Mouse (Mus musculus): ENCODE results near the gene Rps6kl1.
"Not testable (repeated sequence)": the region's sequence is repeated elsewhere in the genome, so short reads cannot be mapped to it uniquely, and the experiment has no call there.

Rps6kl1 gene

DNA sequence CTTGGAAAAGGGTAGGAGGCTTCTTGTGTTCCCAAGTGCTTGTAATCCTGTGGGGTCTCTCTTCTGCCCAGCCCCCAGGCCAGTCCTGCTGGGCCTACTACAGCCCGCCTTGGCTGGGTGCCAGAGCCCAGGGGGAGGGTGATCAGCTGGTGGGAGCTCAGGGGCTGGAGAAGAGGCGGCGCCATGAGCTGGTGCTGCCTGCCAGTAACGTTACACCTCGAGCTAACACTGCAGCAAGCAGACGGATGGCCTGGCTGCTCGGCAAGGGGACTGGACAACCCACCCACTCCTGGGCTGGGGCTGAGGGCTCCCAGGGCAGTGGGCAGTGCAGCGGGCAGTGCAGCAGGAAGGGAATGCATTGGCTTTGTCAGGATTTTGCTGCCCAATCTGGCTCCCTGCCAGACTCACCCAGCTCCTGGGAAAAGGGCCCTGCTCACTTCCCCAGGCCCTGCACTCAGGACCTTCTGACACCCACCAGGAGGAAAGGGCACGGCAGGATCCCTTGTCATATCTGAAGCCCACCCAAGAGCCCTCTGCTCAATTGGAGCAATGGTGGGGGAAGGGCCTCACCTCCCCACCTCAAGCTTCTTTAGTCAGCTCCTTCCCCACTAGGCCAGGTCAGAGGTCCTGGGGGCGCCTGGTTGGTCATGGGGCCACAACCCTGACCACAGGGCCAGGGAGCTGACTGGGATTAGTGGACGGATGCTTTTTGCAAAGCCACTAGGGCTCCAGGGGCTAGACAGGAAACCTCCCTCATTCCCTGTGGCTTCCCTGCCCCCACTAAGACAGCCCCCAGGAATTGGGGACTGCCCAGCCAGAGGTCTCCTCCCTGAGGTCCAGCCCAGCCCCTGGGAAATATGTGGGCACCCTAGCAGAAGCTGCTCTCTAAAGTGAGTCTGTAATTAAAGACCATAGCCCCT, 25.1 kb upstream of the Rps6kl1 start:
- DNase-seq (ENCODE audit: low read depth, low spot score) = no peak

DNA sequence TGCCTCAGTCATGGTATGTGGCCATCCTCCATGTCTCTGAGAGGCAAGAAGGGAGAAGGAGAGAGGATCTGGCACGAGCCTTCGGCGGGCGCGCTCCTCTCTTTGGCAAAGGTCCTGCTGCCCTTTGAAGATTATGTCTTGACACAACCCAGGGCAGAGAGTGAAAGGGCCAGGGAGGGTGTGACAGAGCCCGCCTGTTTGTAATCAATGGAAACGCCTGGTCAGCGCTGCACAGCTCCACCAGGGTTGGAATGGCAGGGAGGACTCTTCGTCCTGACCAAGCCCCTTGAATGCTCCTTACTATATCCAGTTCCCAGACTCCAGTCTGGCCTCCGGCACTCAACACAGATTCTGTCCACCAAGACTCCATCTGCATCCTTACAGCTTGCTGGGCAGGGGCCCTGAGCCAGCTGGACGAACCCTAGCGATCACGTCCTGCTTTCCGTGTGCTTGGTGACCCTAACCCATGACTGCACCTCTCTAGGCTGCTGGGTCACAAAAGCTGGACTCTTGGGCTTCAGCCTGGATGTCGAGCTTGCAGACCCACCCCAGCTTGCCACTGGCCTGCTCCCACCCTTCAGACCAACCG, 24.1 kb upstream of the Rps6kl1 start:
- DNase-seq (ENCODE audit: low read depth, low spot score) = no peak

- no peak for DNase-seq (ENCODE audit: low read depth, low spot score)
Measured at GRCm38 (mm10) chr12:85174016-85174415, 23.0 kb upstream of the Rps6kl1 start.

GRCm38 (mm10) chr12:85170948-85171307, 19.9 kb upstream of the Rps6kl1 start:
- DNase-seq (ENCODE audit: low read depth, low spot score) = no peak

DNA sequence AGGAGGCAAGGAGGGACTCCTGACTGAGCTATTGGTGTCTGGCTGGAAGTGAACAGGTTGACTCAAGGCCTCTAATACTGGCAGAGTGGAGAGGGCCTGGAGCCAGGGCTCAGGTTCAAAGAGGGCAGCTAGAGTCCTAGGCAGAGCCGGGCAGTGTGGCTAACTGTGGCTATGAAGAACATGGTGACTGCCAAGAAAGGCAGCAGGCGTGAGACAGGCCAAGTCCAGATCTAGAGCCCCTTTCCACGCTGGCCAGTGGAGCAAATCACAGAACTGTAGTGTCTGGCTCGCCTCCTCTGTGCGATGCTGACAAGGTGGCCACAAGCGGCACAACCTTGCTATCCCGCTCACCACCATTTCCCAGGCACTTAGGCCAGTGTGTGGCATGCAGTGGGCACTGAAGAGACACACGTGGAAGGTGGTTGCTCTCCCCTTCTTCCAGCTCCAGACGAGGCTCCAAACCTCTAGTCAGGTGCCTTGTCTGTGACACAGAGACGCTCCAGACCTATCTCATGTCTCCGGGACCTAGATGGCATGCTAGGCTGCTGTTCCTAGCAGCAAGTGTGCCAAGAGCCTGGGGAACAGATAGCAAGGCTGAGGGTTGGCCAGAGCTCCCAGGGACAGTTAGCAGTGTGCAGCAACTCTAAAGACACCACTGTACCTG, 19.4 kb upstream of the Rps6kl1 start:
- no peak for DNase-seq (ENCODE audit: low read depth, low spot score)

- no peak for DNase-seq (ENCODE audit: low read depth, low spot score)
Measured at GRCm38 (mm10) chr12:85169877-85170276, 18.8 kb upstream of the Rps6kl1 start.

DNA sequence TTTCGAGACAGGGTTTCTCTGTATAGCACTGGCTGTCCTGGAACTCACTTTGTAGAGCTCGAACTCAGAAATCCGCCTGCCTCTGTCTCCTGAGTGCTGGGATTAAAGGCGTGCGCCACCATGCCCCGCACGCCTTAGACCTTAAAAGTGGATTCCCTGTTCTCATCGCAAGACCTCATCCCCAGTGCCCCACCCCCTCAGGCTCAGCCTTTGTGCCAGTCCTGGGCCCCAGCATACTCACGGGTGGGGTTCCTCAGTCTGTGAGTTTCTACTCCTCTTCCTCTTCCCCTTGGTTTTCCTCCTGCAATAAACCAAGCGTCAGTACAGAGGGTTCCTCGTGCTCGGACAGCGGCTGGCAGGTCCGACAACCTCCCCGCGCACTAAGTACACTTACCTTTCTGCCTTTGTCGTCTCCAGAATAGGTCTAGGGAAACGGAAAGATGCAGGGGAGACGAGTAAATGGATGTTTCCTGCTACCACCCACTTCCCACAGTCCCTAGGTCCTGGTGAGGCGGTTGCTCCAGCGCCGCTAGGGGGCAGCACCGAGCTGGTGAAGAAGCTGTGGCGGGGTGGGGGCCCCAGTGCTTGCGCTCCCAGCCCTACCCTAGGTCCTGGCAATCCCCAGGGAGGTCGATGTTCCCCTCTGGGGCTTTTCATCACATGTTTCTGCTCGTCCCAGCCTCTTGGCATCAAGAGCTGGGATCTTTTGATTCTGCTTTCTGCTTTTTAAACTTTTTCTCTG, 18.2 kb upstream of the Rps6kl1 start:
- no peak for DNase-seq (ENCODE audit: low read depth, low spot score)

GRCm38 (mm10) chr12:85166631-85167030, 15.6 kb upstream of the Rps6kl1 start:
- no peak for DNase-seq (ENCODE audit: low read depth, low spot score)

- no peak for DNase-seq (ENCODE audit: low read depth, low spot score)
Measured at GRCm38 (mm10) chr12:85164996-85165395, 13.9 kb upstream of the Rps6kl1 start.

- DNase-seq (ENCODE audit: low read depth, low spot score) = no peak
Measured at GRCm38 (mm10) chr12:85159592-85159991, 8.5 kb upstream of the Rps6kl1 start.

- DNase-seq (ENCODE audit: low read depth, low spot score) = no peak
Measured at GRCm38 (mm10) chr12:85158801-85159200, 7.7 kb upstream of the Rps6kl1 start.

DNA sequence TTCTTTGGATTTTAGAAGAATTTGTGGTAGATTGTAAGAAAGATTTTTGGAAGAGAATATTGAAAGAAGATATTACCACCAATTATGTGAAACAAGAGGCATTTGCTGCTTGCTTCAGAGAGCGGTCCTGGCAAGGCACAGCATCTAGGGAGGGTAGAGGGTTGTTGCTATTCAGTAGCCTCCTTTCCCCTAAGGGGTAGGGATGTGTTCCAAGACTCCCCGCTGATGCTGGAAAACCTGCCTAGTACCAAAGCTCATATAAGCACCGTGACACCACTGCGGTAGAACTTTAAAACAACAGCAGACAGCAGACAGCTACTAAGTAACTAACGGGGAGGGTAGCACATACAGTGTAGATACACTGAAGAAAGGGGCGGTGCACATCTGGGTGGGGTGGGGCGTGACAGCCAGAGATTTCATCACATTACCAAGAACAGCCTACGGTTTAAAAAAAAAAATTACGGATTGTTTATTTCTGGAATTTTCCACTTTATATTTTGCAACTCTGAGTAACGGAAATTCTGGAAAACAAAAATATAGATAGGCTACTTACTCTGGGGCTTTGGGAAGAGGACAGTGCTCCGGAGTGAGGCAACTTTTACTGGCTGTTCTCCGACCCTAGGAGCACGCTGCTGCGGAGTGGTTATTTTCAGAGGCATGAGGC, 6.9 kb upstream of the Rps6kl1 start:
- DNase-seq (ENCODE audit: low read depth, low spot score) = no peak

DNA sequence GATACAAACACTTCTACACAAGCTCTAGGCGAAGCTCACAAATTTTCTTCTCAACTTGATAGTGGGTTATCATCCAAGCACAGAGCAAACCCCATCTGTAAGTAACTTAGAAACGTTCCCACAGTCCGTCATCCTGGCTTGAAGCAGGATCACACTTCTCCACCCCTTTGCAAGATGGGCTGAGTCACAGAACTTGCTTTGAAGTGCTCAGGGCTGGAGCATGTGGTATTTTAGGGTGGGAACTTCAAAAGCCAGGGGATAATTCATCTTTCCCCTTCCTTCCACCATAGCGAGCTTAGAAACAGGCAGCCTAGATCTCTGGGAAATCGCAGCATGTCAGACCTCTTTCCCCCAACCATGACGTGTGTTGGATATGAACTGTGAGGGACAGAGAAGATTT, 5.3 kb upstream of the Rps6kl1 start:
- DNase-seq (ENCODE audit: low read depth, low spot score) = no peak

- no peak for DNase-seq (ENCODE audit: low read depth, low spot score)
Measured at GRCm38 (mm10) chr12:85153011-85153410, 1.9 kb upstream of the Rps6kl1 start.

- DNase-seq (ENCODE audit: low read depth, low spot score) = no peak
Measured at GRCm38 (mm10) chr12:85150321-85151001, 603 bp downstream of the Rps6kl1 start.

GRCm38 (mm10) chr12:85146881-85147280, 4.2 kb downstream of the Rps6kl1 start:
- DNase-seq (ENCODE audit: low read depth, low spot score) = no peak

- no peak for DNase-seq (ENCODE audit: low read depth, low spot score)
Measured at GRCm38 (mm10) chr12:85146355-85146754, 4.7 kb downstream of the Rps6kl1 start.

GRCm38 (mm10) chr12:85145630-85146029, 5.4 kb downstream of the Rps6kl1 start:
- DNase-seq (ENCODE audit: low read depth, low spot score) = no peak

- no peak for DNase-seq (ENCODE audit: low read depth, low spot score)
Measured at GRCm38 (mm10) chr12:85144821-85145220, 6.2 kb downstream of the Rps6kl1 start.

DNA sequence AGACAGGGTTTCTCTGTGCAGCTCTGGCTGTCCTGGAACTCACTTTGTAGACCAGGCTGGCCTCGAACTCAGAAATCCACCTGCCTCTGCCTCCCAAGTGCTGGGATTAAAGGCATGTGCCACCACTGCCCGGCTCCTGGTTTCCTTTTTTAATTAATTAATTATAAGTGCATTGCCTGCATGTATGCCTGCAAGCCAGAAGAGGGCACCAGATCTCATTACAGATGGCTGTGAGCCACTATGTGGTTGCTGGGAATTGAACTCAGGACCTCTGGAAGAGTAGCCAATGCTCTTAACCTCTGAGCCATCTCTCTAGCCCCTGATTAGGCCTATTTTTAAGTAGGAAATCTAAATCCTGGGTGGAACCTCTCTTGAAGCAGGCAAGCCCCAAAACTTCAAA, 6.8 kb downstream of the Rps6kl1 start:
- DNase-seq (ENCODE audit: low read depth, low spot score) = not testable (repeated sequence)

GRCm38 (mm10) chr12:85142803-85143202, 8.3 kb downstream of the Rps6kl1 start:
- DNase-seq (ENCODE audit: low read depth, low spot score) = no peak

Measured in brain, embryonic 18.5 days (tissue).